Comparison of ENCODE assay signal across 11 mouse cellular contexts in the genomic region with DNA sequence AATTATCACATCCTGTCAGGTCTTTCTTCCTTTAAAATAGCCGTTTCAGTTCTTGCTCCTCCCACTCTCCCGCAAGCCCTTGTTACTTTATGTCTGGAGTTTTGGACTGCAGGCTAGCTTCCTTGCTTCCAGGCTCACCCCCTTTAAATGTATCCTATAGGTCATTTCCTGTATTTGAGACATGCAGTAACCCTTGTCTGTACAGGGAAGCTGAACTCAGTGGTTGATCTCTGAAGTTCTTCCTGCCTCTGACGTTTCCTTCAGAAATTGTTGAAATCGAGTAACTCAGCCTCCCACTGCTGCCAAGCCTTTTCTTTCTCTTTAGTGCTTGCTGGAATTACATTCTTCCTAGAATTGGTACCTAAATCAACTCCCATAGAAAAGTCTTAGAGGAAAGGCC.
"Had no signal": no experiment of that assay in that cellular context is flagged by ENCODE, and none has a peak within 500 bp of the region (broad histone marks: within the 10 kb centered on the region; RNA-seq: fewer than 3 reads in every experiment).

No protein-coding gene starts in this region.

- H3K4me2 ChIP-seq: limb, embryonic 13.5 days; neural tube, embryonic 12.5 days had no signal

- ATAC-seq: intestine, embryonic 16.5 days had no signal

- H3K27ac ChIP-seq: limb, embryonic 13.5 days; liver, embryonic 14.5 days; neural tube, embryonic 12.5 days had no signal

- H3K9me3 ChIP-seq: limb, embryonic 13.5 days; neural tube, embryonic 12.5 days had no signal

- H3K4me3 ChIP-seq: limb, embryonic 13.5 days; neural tube, embryonic 12.5 days had no signal

- H3K9ac ChIP-seq: limb, embryonic 13.5 days; liver, embryonic 14.5 days; neural tube, embryonic 12.5 days had no signal

- H3K27me3 ChIP-seq: limb, embryonic 13.5 days; neural tube, embryonic 12.5 days had no signal

- H3K36me3 ChIP-seq: limb, embryonic 13.5 days; neural tube, embryonic 12.5 days had no signal

- H3K4me1 ChIP-seq: limb, embryonic 13.5 days; neural tube, embryonic 12.5 days had no signal

- DNase-seq: kidney, postnatal 10 days; left cerebral cortex, postnatal 4 days; lung, adult 18-20 months; lung, postnatal 4 days; midbrain, embryonic 14.5 days; thymus, adult 2 months; thymus, postnatal 25 days had no signal
